Mouse (Mus musculus): ENCODE measurements at regions not wholly inside any gene's neighbourhood (a gene's known extent, or its start where the extent isn't known, plus 50 kb on each side); places are given as distances from the start of the nearest gene placed in this dataset.

GRCm38 (mm10) chr13:59875637-59876036 is 52.7 kb upstream of the Tut7 start:
- in situ Hi-C loops (cut with MboI; ENCODE audit: low pct_ligation_motif_present, low pct_unique_long_range_greater_than_20kb, low sequenced_read_pairs) = loop anchor here (25.0 kb wide), 1 partner anchor 587 kb away; no protein-coding TSS in a partner anchor
- H3K9me3 ChIP-seq (replicated peaks; ENCODE audit: low read length) = peaks cover 39% of the 10 kb centered on the region
- dilution Hi-C loops (cut with MboI; ENCODE audit: extremely low pct_ligation_motif_present, extremely low pct_unique_long_range_greater_than_20kb, low sequenced_read_pairs) = no loop called here
- H3K9ac ChIP-seq (ENCODE audit: insufficient read depth, low read depth) = no peak overlapping the region
- no peak overlapping the region for H3K27ac ChIP-seq (ENCODE audit: insufficient read depth, low read depth)
- no peaks in the 10 kb centered on the region for H3K27me3 ChIP-seq (replicated peaks)
- no peak overlapping the region for H3K4me2 ChIP-seq (ENCODE audit: insufficient read depth, low read depth, poor library complexity, severe bottlenecking)
- H3K36me3 ChIP-seq (replicated peaks in 1 of 2; ENCODE audit: control insufficient read depth in 1 of 2, insufficient read depth in 1 of 2, low read length in 1 of 2) = no peaks in the 10 kb centered on the region
- no peaks in the 10 kb centered on the region for H3K79me2 ChIP-seq (replicated peaks; ENCODE audit: control insufficient read depth, extremely low read depth, insufficient read depth, poor library complexity, severe bottlenecking)
- no peak for TF ChIP-seq ETS1 (conservative IDR thresholded peaks at IDR 0.05; ENCODE audit: low read depth, low read length)
- TF ChIP-seq HCFC1 (IDR thresholded peaks at IDR 0.05; ENCODE audit: low read depth, low read length) = no peak
- TF ChIP-seq SMC3 (IDR thresholded peaks at IDR 0.05; ENCODE audit: low read depth, low read length) = no peak
- no peak for TF ChIP-seq CHD1 (IDR thresholded peaks at IDR 0.05; ENCODE audit: low read depth, low read length)
- TF ChIP-seq NRF1 (IDR thresholded peaks at IDR 0.05; ENCODE audit: low read depth, low read length) = no peak
- DNase-seq (ENCODE audit: extremely low read depth) = peak; percentile 39
- no peak overlapping the region for H3K4me3 ChIP-seq (replicated peaks in 1 of 3; ENCODE audit: low read depth in 2 of 3, low read length in 2 of 3, poor library complexity in 1 of 3)
- H3K4me1 ChIP-seq (ENCODE audit: control insufficient read depth in 1 of 2, insufficient read depth in 2 of 2) = peaks cover 0 to 11% of the 10 kb centered on the region in 2 experiments; a peak in 2 of 4 replicates

DNA sequence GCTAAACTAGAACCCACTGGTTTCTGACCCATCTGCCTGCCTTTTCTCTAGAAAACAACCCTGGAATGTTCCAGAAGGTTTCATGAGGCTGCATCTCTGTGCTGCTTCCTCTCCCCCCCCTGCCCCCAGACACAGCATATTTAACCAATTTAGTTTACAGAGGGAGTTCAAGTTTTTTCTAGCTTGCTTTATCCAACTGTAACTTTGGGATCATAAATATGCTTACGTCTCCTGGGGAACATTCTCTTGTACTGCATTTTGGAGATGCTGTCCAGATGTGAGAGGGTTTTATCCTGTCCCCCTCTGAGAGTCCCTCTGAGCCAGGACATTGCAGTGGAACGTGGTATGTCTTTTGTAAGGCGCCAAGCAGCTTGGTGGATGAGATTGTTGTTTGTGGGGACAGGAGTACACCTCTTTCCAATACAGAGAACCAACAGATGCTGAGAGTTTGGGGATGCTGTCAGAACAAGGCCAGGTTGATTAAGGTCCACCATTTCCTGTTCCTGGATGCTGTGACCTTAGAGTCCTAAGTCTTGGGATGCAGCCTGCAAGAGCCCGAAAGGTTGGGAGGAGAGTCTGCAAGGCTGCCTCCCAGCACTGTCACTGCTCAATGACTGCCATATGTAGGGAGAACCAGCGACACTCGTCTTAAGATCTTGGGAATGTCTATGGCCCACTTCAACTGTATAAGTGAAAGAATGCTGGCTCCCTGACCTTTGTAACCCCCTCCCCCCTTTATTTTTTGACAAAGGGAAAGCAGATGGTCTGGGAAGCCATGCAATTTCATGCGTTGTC is 51.4 kb upstream of the Tut7 start:
- peaks cover 0 to 11% of the 10 kb centered on the region in 2 experiments; a peak in 2 of 4 replicates for H3K4me1 ChIP-seq (ENCODE audit: control insufficient read depth in 1 of 2, insufficient read depth in 2 of 2)
- H3K27ac ChIP-seq (ENCODE audit: insufficient read depth, low read depth) = no peak overlapping the region
- in situ Hi-C loops (cut with MboI; ENCODE audit: low pct_ligation_motif_present, low pct_unique_long_range_greater_than_20kb, low sequenced_read_pairs) (no loop called here), dilution Hi-C loops (cut with MboI; ENCODE audit: extremely low pct_ligation_motif_present, extremely low pct_unique_long_range_greater_than_20kb, low sequenced_read_pairs) (no loop called here)
- H3K36me3 ChIP-seq (replicated peaks in 1 of 2; ENCODE audit: control insufficient read depth in 1 of 2, insufficient read depth in 1 of 2, low read length in 1 of 2) = no peaks in the 10 kb centered on the region
- H3K4me3 ChIP-seq (replicated peaks in 1 of 3; ENCODE audit: low read depth in 2 of 3, low read length in 2 of 3, poor library complexity in 1 of 3) = no peak overlapping the region
- no peaks in the 10 kb centered on the region for H3K27me3 ChIP-seq (replicated peaks)
- no peak for DNase-seq (ENCODE audit: extremely low read depth)
- no peaks in the 10 kb centered on the region for H3K79me2 ChIP-seq (replicated peaks; ENCODE audit: control insufficient read depth, extremely low read depth, insufficient read depth, poor library complexity, severe bottlenecking)
- H3K9ac ChIP-seq (ENCODE audit: insufficient read depth, low read depth) = no peak overlapping the region
- H3K9me3 ChIP-seq (replicated peaks; ENCODE audit: low read length) = peaks cover 38% of the 10 kb centered on the region
- H3K4me2 ChIP-seq (ENCODE audit: insufficient read depth, low read depth, poor library complexity, severe bottlenecking) = no peak overlapping the region
- TF ChIP-seq RCOR1 (conservative IDR thresholded peaks at IDR 0.05; ENCODE audit: low read depth, low read length) (no peak), POLR2A (IDR thresholded peaks at IDR 0.05; ENCODE audit: low read depth, low read length) (no peak), IRF4 (IDR thresholded peaks at IDR 0.05; ENCODE audit: low read depth, low read length) (no peak), TCF12 (IDR thresholded peaks at IDR 0.05; ENCODE audit: low read depth, low read length) (no peak), GABPA (IDR thresholded peaks at IDR 0.05; ENCODE audit: insufficient replicate concordance, low read depth, low read length) (no peak), ETS1 (conservative IDR thresholded peaks at IDR 0.05; ENCODE audit: low read depth, low read length) (no peak), HCFC1 (IDR thresholded peaks at IDR 0.05; ENCODE audit: low read depth, low read length) (no peak), MAFK (IDR thresholded peaks at IDR 0.05; ENCODE audit: insufficient replicate concordance, low read length) (no peak), TBP (conservative IDR thresholded peaks at IDR 0.05; ENCODE audit: low read depth, low read length) (no peak), USF2 (conservative IDR thresholded peaks at IDR 0.05; ENCODE audit: low read depth, low read length) (no peak), UBTF (IDR thresholded peaks at IDR 0.05; ENCODE audit: low read depth, low read length) (no peak), RAD21 (IDR thresholded peaks at IDR 0.05; ENCODE audit: low read depth, low read length) (no peak), USF1 (IDR thresholded peaks at IDR 0.05; ENCODE audit: low read depth, low read length) (no peak), ZMIZ1 (IDR thresholded peaks at IDR 0.05; ENCODE audit: low read depth, low read length) (no peak)

Data from CH12.LX (cell line).